Mouse (Mus musculus): Measurements from ENCODE around the gene Col27a1. TPM values are rescaled to one million over a fixed set of nuclear protein-coding genes. Genes with fewer than 3 reads are reported as not detected.
A peak's percentile ranks its signal among the peaks of the same experiment; 100 is the strongest.

Gene Col27a1
- polyA plus RNA-seq, 1 experiment from 2014 or later: 18.5 TPM

DNA sequence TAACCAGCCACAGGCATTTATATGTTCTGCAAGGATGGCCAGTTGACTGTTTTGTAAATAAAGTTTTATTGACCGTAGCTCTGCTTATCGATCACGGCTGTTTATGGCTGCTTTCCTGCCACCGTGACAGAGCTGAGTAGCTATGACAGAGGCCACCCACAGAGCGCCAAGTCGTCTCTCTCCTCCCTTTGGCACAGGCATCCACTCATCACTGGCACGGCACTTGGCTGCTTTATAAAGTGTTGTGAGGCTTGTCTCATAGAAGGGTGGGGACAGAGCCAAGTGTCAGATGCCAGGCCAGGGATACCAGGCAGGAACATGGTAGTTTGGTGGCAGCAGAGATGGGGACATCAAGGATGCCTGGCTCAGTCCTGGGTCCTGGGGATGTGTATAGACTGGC is 43.5 kb downstream of the Col27a1 start:
- Histone ChIP-seq H3K9ac (ENCODE audit: low read length) (no peak overlapping the region), H3K4me2 (ENCODE audit: low read length) (no peak overlapping the region), H3K4me3 (ENCODE audit: low read depth, low read length) (no peak overlapping the region), H3K27ac (ENCODE audit: low read depth) (no peak overlapping the region), H3K36me3 (ENCODE audit: control insufficient read depth, insufficient read depth, low read length) (peaks cover 53% of the 10 kb centered on the region), H3K9me3 (ENCODE audit: control insufficient read depth, low read length) (no peaks in the 10 kb centered on the region), H3K4me1 (replicated peaks; ENCODE audit: control insufficient read depth, insufficient read depth, low read length) (no peaks in the 10 kb centered on the region), H3K27me3 (replicated peaks; ENCODE audit: control insufficient read depth, insufficient read depth, low read length) (no peaks in the 10 kb centered on the region)
- WGBS: 58% methylated on average over 7 of the region's 7 CpGs
- DNase-seq (ENCODE audit: low spot score): no peak
- ATAC-seq (replicated peaks; ENCODE audit: low FRiP score, low TSS enrichment, low read depth): no peak

DNA sequence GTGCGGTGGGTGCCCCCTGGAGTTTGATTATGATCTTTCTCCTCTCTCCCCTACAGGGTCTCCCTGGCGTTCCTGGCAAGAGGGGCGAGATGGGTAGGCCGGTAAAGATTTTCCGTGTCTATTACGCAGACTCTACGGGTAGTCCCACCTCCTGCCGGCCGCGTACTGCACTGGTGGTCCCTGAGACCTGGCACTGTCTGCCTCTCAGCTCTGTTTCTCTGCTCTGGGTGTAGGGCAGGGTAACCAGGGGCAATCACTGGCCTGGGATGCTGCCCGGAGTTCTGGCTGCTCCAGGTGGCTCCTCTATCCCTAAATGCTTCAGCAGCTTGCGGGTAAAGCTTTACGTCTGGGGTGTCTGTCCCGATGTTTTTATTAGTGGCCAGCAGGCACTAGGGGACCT is 44.3 kb downstream of the Col27a1 start:
- 89% methylated on average over 14 of the region's 14 CpGs for WGBS

DNA sequence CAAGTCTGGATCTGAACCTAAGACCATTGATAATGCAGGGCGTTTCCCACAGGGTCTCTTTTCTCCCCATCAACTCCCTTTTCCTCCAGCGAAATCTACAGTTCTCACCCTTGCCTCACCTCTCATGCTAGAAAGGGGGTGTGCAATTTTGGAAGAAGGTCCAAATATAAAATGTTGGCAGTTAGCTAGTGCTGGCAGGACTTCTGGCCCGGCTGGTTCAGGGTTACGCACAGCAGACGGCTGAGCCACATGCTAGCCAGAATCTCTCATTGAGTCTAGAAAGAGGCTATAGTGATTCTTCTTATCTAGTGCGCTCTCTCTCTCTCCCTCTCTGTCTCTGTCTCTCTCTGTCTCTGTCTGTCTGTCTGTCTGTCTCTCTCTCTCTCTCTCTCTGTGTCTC is 45.3 kb downstream of the Col27a1 start:
- ATAC-seq (replicated peaks; ENCODE audit: low FRiP score, low TSS enrichment, low read depth): no peak
- H3K27ac ChIP-seq (ENCODE audit: low read depth): no peak overlapping the region
- H3K4me1 ChIP-seq (replicated peaks; ENCODE audit: control insufficient read depth, insufficient read depth, low read length): 0 out of 2 replicates have a peak, but pooled peaks cover 5% of the 10 kb centered on the region
- H3K27me3 ChIP-seq (replicated peaks; ENCODE audit: control insufficient read depth, insufficient read depth, low read length): no peaks in the 10 kb centered on the region
- H3K9me3 ChIP-seq (ENCODE audit: control insufficient read depth, low read length): no peaks in the 10 kb centered on the region
- WGBS: 93% methylated on average over 6 of the region's 6 CpGs
- H3K36me3 ChIP-seq (ENCODE audit: control insufficient read depth, insufficient read depth, low read length): peaks cover 48% of the 10 kb centered on the region
- H3K4me2 ChIP-seq (ENCODE audit: low read length): no peak overlapping the region
- no peak overlapping the region for H3K9ac ChIP-seq (ENCODE audit: low read length)
- no peak overlapping the region for H3K4me3 ChIP-seq (ENCODE audit: low read depth, low read length)
- no peak for DNase-seq (ENCODE audit: low spot score)

More for the DNA sequence above, 44.3 kb downstream of the Col27a1 start:
- DNase-seq (ENCODE audit: low spot score) (no peak), ATAC-seq (replicated peaks; ENCODE audit: low FRiP score, low TSS enrichment, low read depth) (no peak)
- no peak overlapping the region for H3K4me2 ChIP-seq (ENCODE audit: low read length)
- no peak overlapping the region for H3K4me3 ChIP-seq (ENCODE audit: low read depth, low read length)
- peaks cover 50% of the 10 kb centered on the region for H3K36me3 ChIP-seq (ENCODE audit: control insufficient read depth, insufficient read depth, low read length)
- H3K27me3 ChIP-seq (replicated peaks; ENCODE audit: control insufficient read depth, insufficient read depth, low read length): no peaks in the 10 kb centered on the region
- no peaks in the 10 kb centered on the region for H3K9me3 ChIP-seq (ENCODE audit: control insufficient read depth, low read length)
- no peak overlapping the region for H3K9ac ChIP-seq (ENCODE audit: low read length)
- H3K4me1 ChIP-seq (replicated peaks; ENCODE audit: control insufficient read depth, insufficient read depth, low read length): 0 out of 2 replicates have a peak, but pooled peaks cover 3% of the 10 kb centered on the region
- H3K27ac ChIP-seq (ENCODE audit: low read depth): no peak overlapping the region

DNA sequence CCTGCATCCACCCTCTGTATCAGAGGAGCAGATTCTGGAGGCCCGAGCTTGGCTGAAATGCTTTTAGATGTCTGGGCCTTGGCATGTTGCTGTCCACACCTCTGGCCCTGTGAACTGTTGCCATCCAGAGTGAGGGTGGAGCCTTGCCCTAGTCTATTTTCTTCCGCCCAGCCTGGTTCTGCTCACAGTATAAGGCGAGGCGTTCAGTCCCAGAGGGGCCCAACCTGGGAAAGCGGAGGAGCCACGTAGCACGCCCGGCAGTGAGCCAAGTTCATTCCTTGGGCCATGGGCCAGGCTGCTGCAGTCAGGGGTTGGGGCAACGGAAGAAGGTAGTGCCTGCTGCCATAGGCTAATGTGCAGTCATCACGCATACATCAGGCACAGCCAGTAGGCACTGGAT is 46.7 kb downstream of the Col27a1 start:
- 77% methylated on average over 10 of the region's 10 CpGs for WGBS
- Histone ChIP-seq H3K4me1 (replicated peaks; ENCODE audit: control insufficient read depth, insufficient read depth, low read length) (0 out of 2 replicates have a peak, but pooled peaks cover 5% of the 10 kb centered on the region), H3K4me2 (ENCODE audit: low read length) (no peak overlapping the region), H3K9me3 (ENCODE audit: control insufficient read depth, low read length) (no peaks in the 10 kb centered on the region), H3K27ac (ENCODE audit: low read depth) (no peak overlapping the region), H3K27me3 (replicated peaks; ENCODE audit: control insufficient read depth, insufficient read depth, low read length) (no peaks in the 10 kb centered on the region), H3K36me3 (ENCODE audit: control insufficient read depth, insufficient read depth, low read length) (peaks cover 45% of the 10 kb centered on the region), H3K4me3 (ENCODE audit: low read depth, low read length) (no peak overlapping the region), H3K9ac (ENCODE audit: low read length) (no peak overlapping the region)
- ATAC-seq (replicated peaks; ENCODE audit: low FRiP score, low TSS enrichment, low read depth) (no peak), DNase-seq (ENCODE audit: low spot score) (no peak)

DNA sequence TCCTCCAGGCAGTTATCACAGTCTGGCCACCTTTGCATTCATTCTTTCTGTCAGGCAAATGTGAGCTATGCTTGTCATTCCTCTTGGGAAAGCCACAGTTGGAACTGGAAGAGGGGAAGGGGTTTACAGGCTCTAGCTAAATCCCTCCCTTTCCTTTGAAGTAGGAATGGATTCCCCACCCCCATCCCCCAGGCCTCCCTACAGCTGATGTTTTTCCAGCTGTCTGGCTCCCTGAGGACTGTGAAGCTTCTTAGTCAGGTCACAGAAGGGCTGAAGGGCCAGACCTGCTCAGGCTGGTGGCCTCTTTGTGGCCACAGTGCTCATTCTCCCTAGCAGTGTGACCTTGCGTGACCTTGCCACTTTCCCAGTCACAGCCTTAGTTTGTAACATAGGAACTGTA is 49.1 kb downstream of the Col27a1 start:
- ATAC-seq (replicated peaks; ENCODE audit: low FRiP score, low TSS enrichment, low read depth): 0 out of 2 replicates have a peak, but pooled peaks have one; percentile 21
- 68% methylated on average over 1 of the region's 1 CpGs for WGBS
- Histone ChIP-seq H3K4me3 (ENCODE audit: low read depth, low read length) (no peak overlapping the region), H3K27me3 (replicated peaks; ENCODE audit: control insufficient read depth, insufficient read depth, low read length) (no peaks in the 10 kb centered on the region), H3K9me3 (ENCODE audit: control insufficient read depth, low read length) (no peaks in the 10 kb centered on the region), H3K27ac (ENCODE audit: low read depth) (no peak overlapping the region), H3K36me3 (ENCODE audit: control insufficient read depth, insufficient read depth, low read length) (peaks cover 41% of the 10 kb centered on the region), H3K9ac (ENCODE audit: low read length) (no peak overlapping the region), H3K4me1 (replicated peaks; ENCODE audit: control insufficient read depth, insufficient read depth, low read length) (0 out of 2 replicates have a peak, but pooled peaks cover 5% of the 10 kb centered on the region), H3K4me2 (ENCODE audit: low read length) (no peak overlapping the region)
- DNase-seq (ENCODE audit: low spot score): no peak

DNA sequence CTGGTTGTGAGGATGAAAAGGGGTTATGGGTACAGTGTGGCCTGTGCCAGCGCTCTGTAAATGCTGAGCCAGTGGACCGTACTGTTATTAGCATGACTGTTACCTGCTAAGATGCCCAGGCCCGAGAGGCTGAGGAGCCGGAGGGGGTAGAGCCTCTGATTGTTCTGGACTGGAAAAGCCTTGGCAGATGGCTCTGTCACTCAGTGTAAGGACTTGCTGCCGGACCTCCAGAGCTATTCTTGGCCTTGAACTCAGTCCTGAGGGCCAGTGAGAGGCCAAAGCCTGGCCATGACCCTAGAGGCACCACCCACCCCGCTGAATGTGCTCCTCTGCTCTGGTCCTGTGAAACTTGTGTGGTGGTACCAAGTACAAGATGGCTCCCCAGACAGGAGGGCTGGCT is 52.5 kb downstream of the Col27a1 start:
- Histone ChIP-seq H3K9me3 (ENCODE audit: control insufficient read depth, low read length) (no peaks in the 10 kb centered on the region), H3K4me2 (ENCODE audit: low read length) (no peak overlapping the region), H3K27ac (ENCODE audit: low read depth) (no peak overlapping the region), H3K36me3 (ENCODE audit: control insufficient read depth, insufficient read depth, low read length) (peaks cover 48% of the 10 kb centered on the region), H3K4me1 (replicated peaks; ENCODE audit: control insufficient read depth, insufficient read depth, low read length) (0 out of 2 replicates have a peak, but pooled peaks cover 5% of the 10 kb centered on the region), H3K4me3 (ENCODE audit: low read depth, low read length) (no peak overlapping the region), H3K9ac (ENCODE audit: low read length) (no peak overlapping the region), H3K27me3 (replicated peaks; ENCODE audit: control insufficient read depth, insufficient read depth, low read length) (no peaks in the 10 kb centered on the region)
- WGBS: 90% methylated on average over 6 of the region's 6 CpGs
- ATAC-seq (replicated peaks; ENCODE audit: low FRiP score, low TSS enrichment, low read depth): no peak
- DNase-seq (ENCODE audit: low spot score): no peak

DNA sequence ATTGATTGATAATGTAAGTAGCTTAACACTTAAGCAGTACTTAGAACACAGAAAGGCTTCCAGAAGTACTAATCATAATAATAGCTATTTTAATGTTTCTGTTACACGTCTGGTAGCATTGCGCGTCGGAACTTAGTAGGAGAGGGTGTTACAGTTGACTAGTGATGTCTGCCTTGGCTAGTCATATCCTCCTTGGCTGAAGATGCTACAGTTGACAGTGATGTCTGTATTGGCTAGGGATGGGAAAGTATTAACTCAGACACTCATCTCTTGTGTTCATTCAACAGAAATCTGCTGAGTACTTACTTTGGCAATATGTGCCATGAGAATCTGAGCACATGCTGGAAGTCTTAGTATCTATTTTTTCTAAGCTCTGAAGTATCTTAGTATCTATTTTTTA is 53.3 kb downstream of the Col27a1 start:
- no peak for ATAC-seq (replicated peaks; ENCODE audit: low FRiP score, low TSS enrichment, low read depth)
- H3K4me1 ChIP-seq (replicated peaks; ENCODE audit: control insufficient read depth, insufficient read depth, low read length): 0 out of 2 replicates have a peak, but pooled peaks cover 5% of the 10 kb centered on the region
- WGBS: 95% methylated on average over 4 of the region's 4 CpGs

DNA sequence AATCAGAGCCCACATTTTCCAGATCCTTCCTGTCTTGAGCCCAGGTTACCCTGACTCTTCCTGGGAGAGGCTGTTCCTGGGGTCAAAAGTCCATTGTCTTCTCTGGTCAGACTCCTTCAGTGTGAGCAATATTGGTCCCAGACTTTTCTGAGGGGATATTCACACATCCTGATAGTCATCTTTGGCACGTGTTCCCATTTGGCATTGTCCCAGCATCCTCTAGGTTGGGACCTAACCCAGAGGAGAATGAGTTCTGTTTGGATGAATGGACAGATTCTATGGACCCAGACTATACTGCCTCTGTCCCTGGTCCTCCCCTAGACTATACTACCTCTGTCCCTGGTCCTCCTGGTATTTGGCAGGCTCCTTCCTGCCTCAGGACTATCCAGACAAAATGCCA is 53.8 kb downstream of the Col27a1 start:
- Histone ChIP-seq H3K27ac (ENCODE audit: low read depth) (no peak overlapping the region), H3K4me3 (ENCODE audit: low read depth, low read length) (no peak overlapping the region), H3K4me1 (replicated peaks; ENCODE audit: control insufficient read depth, insufficient read depth, low read length) (0 out of 2 replicates have a peak, but pooled peaks cover 5% of the 10 kb centered on the region), H3K36me3 (ENCODE audit: control insufficient read depth, insufficient read depth, low read length) (peaks cover 57% of the 10 kb centered on the region), H3K4me2 (ENCODE audit: low read length) (no peak overlapping the region), H3K27me3 (replicated peaks; ENCODE audit: control insufficient read depth, insufficient read depth, low read length) (no peaks in the 10 kb centered on the region), H3K9ac (ENCODE audit: low read length) (no peak overlapping the region), H3K9me3 (ENCODE audit: control insufficient read depth, low read length) (no peaks in the 10 kb centered on the region)
- ATAC-seq (replicated peaks; ENCODE audit: low FRiP score, low TSS enrichment, low read depth) (no peak), DNase-seq (ENCODE audit: low spot score) (no peak)
- WGBS: 85% methylated on average over 1 of the region's 1 CpGs

More for the DNA sequence above, 53.3 kb downstream of the Col27a1 start:
- no peak overlapping the region for H3K9ac ChIP-seq (ENCODE audit: low read length)
- no peak overlapping the region for H3K4me3 ChIP-seq (ENCODE audit: low read depth, low read length)
- no peaks in the 10 kb centered on the region for H3K27me3 ChIP-seq (replicated peaks; ENCODE audit: control insufficient read depth, insufficient read depth, low read length)
- peaks cover 52% of the 10 kb centered on the region for H3K36me3 ChIP-seq (ENCODE audit: control insufficient read depth, insufficient read depth, low read length)
- H3K27ac ChIP-seq (ENCODE audit: low read depth): no peak overlapping the region
- DNase-seq (ENCODE audit: low spot score): no peak
- no peaks in the 10 kb centered on the region for H3K9me3 ChIP-seq (ENCODE audit: control insufficient read depth, low read length)
- no peak overlapping the region for H3K4me2 ChIP-seq (ENCODE audit: low read length)

DNA sequence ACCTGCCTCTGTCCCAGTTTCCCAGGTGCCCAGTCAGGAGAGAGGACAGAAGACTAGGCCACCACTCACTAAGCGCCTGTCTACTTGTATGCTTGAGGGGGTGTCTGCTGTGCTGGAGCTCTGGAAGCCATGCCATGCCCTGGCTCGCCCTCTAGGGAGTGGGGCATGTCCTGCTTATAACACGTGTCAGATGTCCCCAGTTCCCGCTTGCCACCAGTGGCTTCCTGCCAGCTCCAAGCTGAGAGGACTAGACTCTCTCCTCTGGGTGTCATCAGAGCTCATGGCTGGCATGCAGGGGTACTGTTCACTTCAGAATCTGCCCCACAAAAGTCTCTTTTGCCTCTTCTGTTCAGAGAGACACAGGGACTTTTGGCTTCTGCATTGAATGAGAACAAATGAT is 55.0 kb downstream of the Col27a1 start:
- Histone ChIP-seq H3K27ac (ENCODE audit: low read depth) (no peak overlapping the region), H3K27me3 (replicated peaks; ENCODE audit: control insufficient read depth, insufficient read depth, low read length) (no peaks in the 10 kb centered on the region), H3K4me2 (ENCODE audit: low read length) (no peak overlapping the region), H3K4me3 (ENCODE audit: low read depth, low read length) (no peak overlapping the region), H3K9ac (ENCODE audit: low read length) (no peak overlapping the region), H3K9me3 (ENCODE audit: control insufficient read depth, low read length) (no peaks in the 10 kb centered on the region), H3K4me1 (replicated peaks; ENCODE audit: control insufficient read depth, insufficient read depth, low read length) (no peaks in the 10 kb centered on the region), H3K36me3 (ENCODE audit: control insufficient read depth, insufficient read depth, low read length) (peaks cover 65% of the 10 kb centered on the region)
- ATAC-seq (replicated peaks; ENCODE audit: low FRiP score, low TSS enrichment, low read depth): no peak
- no peak for DNase-seq (ENCODE audit: low spot score)
- 79% methylated on average over 4 of the region's 4 CpGs for WGBS

Measured in intestine, embryonic 14.5 days (tissue).